Mouse (Mus musculus) ZHBTc4 (cell line): ENCODE measurements around the gene Ice1.
A peak's percentile ranks its signal among the peaks of the same experiment; 100 is the strongest.

Experiments used
- DNase-seq: peaks from one replicate; pipeline ENCODE4 v3.0.0-alpha.2; 2011; ENCODE audit warnings: low read depth, low spot score

The Ice1 gene

DNA sequence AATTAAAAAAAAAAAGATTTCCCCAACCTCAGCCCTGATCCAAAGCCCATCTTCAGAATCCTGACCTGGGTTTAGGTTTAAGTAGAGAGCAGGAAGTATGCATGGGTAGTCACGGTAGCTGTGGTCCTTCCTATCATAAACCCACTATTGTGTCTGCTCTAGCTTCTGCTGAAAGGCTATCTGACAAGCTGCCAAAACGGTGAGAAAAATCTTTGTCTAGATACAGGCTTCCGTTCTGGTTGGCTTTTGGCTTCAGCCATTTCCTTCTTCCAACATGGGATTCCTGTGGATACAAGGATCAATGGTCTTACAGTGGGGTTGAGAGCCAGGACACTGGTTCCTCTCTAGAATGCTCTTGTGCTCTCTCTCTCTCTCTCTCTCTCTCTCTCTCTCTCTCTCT, 2.2 kb upstream of the Ice1 start:
- DNase-seq = no peak

DNA sequence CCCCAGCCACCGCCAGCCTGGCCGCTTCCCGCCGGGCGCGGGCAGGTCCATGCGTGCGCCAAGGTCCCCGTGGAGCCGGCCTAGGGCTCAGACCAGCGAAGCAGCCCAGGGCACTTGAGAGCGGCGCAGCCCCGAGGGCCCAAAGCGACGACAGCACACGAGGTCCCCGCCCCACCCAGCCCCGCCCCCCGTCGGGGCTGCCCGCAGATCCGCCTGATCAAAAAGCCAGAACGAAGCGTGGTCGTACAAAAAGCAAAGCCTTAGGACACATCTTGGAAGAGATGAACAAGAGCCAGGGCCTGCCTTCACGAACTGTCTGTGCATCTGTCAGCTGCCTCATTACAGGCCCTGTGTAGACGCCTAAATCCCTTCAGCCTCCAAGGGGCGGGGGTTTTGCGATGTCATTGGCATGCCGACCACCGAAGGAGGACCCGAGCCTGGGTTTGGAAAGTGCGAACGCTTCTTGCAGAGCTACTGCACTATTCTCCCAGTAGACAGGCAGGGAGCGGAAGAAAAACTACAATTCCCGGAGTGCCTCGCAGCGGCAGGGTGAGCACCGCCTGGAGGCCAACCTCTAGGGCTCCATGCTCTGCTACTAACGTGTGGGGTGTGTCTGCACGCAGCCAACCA, 343 bp upstream of the Ice1 start:
- peak; percentile 97 for DNase-seq

DNA sequence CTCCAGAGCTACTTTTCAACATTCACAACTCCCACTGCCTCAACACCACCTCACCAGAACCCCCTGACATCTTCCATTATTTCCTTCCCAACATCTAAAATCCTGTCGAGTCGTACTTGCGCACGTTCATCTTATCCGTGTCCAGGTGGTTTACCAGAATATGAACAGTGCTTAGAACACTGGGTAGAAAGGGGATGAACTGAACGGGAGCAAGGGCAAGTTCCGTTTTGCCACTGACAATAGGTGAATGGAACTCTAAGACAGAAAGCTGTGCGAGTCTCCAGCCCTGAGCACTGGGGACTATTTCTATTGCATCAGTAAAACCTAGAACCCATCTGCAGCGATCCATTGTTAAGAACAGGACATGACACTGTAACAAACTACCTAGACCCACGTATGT, 728 bp downstream of the Ice1 start:
- peak; percentile 5 for DNase-seq

DNA sequence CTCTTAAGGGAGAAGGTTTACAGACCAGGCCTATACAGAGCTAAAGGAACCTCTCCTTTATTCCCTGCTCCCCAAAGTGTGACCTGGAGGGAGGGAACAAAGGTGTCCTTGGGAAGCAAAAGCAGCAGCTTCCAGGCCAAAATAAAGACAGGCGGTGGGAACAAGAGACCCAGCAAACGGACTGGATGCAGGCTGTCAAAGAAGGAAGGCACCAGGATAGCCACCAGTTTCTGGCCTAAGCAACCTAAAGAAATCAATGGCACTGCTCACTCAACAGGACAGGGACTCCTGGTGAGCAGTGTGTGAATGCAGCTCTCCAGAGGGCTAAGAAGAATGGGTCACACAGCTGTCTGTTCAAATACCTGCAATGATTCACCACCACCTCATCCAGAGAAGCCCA, 1.8 kb downstream of the Ice1 start:
- no peak for DNase-seq

DNA sequence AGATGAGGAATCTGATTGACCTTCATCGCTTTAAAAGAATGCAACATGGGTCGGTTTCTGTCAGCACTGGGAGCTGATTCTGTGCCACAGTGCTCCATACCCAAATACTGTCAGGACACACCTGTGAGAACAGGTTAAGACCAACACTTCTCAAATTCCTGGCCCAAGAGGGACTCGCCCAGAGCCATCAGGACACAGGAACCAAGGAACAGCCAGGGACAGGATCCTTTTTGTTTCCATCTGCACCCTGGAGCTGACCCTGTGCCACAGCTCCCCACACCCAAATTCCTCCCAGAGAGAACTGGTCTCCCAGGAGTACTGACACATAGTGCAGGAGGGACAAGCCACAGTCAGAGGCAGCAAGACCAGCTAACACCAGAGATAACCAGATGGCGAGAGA, 11.0 kb downstream of the Ice1 start:
- DNase-seq = peak; percentile 90

DNA sequence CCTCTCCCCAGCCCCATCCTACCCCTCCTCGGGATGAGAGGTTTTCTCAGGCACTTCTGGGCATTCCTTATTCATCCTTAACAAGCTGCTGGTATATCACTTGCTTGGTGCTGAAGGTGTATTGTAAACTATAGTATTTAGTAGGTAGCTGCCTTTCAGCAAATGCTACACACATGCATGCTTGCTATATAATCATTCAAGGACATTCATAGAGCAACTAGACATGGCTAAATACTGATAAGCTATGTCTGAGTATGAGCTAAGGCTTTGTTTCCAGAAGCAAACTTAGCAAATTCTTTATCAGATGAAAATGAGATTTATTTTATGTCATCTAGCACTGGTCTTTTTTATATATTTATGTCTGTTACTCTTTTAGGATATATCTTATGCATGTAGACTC, 11.8 kb downstream of the Ice1 start:
- DNase-seq = no peak

DNA sequence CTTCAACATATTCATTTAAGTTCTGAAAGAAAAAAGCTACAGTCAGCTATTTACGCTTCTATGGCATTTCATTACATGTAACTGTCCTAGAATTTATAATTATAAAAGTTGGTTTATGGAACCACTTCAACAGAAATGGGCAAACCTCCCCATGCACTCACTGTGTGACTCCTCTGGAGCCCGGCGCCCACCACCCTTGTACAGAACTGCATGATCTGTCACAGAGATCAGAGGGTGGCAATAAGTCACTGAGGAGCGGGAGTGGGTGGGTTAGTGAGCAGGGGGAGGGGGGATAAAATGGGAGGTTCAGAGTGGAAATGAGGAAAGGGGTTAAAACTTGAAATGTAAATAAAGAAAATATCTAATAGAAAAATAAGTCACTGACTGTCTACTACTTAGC, 13.0 kb downstream of the Ice1 start:
- no peak for DNase-seq

DNA sequence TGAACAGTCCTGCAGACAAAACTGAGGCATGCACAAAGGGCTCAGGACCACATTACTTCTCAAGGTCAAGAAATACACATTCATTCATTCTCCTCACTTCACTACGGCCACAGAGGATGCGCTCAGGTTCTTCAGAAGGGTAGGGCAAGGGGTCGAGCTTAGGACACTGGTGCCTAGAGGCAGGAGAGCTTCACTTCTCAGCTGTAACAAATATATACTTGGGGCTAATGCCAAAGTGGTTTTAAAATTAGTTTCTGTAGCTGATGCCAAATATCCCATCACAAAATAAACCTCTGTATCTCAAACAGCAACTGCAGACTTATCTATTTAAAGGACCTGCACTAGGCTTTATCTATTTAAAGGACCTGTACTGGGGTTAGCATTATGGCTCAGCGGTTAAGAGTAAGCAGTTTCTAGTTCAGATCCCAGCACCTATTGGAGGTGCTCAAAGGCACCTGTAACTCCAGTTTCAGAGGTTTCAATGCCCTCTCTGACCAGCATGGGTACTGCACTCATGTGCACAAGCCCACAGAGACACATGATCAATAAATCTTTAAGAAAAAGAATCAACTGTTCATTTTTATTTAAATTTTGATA, 14.9 kb downstream of the Ice1 start:
- DNase-seq = peak; percentile 25

DNA sequence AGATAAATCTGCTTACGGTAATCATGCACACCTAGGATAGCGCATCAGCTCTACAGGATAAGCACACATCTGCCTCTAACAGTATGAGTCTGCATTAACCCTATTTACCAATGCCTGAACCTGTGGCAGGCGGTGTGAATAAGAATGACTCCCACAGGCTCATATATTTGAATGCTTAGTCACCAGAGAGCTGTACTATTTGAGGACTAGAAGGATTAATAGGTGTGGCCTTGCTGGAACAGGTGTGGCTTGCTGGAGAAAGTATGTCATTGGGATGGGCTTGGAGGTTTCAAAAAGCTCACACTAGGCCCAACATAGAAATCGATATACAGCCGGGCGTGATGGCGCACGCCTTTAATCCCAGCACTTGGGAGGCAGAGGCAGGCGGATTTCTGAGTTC, 15.9 kb downstream of the Ice1 start:
- DNase-seq = peak; percentile 49

DNA sequence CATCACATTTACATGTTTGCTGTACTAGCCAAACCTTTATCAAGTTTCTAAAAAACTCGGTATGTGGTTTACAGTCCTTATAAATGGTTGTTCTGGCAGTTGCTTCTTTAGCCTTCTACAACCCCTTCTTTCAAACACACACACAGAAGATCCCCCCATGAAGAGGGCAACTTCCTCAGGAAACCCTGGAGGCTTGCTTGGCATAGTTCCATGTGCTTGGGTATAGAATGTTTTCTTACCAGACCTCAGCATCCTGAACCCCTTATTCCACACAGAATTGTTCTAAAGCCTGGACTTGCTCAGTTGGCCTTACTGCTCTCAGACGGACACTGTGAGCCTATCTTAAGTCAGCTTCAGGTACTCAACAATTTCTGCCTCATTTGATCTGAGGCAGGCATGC, 24.6 kb downstream of the Ice1 start:
- no peak for DNase-seq

DNA sequence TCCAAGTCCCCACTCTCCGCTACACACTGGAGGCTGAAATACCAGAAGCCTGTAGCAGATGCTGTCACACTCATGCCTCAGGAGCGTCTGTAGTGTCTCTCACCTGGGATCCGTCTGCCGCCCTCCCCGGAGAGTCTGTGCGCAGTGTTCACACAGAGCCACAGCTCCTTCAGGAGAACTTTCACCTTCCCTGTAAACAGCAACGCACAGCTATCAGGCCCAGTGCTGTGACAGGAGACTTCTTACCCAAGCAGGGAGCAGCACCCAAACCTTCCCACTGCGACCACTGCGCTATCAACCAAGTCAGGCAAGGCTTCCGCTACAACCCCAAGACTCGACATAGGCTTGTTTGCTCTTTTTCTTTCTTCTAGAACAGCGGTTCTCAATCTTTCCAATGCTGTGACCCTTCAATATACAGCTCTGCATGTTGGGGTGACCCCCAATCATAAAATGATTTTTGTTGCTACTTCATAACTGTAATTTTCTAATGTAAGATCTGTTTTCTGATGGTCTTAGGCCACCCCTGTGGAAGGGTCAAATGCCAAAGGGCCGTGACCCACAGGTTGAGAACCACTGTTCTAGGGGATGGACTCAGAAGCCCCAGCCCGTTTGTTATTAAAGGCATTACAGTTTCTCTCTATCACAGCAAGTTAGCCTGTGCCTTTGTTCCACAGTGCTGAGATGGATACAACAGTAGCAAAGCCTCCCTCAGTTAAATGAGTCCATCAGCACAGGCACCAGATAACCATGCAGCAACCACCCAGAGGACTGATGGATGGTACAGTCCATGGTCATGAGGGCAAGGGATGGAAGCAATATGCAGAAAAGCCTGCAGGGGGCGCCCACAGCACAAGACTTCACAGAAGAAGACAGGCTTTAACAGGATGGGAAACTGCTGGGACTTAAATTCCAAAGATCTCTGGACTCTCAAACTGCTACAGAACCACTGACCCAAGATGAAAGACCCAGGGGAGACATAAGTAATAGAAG, 26.7 kb downstream of the Ice1 start:
- peak; percentile 79 for DNase-seq

DNA sequence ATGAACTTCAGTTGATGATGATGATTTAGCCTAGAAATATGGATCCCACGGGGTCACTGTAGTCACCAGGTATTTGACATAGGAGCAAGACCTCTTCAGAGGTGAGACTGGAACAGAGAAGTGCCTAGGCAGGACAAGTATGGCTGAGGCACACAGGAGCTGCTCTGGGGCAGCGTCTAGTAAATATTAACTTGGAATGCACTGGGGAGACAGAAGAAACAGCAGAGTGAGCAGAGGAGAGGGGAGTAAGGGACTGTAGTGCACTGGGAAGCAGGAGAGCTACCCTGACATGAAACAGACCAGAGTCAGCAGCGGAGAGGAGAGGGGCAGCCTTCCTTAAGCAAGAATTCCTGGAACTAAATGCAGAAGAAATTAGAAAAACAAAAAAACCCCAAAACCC, 27.8 kb downstream of the Ice1 start:
- no peak for DNase-seq

DNA sequence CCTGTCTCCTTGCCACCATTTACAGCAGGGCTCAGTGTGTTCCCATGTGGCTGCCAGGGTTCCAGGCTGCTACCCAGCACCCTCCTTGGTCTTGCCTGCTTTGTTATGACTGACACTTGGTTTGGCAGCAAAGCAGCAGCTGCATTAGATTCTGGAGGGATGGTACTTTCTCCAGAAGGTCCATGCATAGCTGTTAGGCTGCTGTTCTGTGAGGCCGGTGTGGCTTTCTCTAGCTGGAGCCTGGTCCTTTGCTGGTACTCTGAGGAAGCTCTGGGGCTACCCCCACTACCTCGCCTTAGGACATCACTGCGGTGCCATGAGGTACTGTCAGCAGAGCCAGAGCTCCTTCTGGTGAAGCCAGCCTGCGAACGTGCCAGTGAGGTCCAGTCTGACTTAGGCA, 32.1 kb downstream of the Ice1 start:
- no peak for DNase-seq

DNA sequence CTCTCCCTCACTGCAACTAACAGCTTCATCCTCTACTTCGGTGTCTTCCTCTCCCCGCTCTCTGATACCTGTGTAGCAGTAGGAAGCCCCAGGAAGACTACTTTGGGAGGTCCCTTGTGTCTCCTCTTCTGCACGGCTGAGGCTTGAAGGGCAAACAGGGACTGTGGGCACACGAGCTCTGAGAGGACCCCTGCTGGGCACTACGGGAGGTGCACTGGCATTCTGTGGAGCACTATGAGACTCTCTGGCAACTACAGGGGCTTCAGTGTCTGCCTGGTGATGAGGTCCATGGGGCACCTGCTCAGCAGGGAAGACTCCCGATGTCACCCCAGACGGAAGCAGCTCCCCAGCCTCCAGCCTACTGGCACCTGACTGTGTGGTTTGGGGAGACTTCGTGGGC, 32.7 kb downstream of the Ice1 start:
- peak; percentile 52 for DNase-seq

DNA sequence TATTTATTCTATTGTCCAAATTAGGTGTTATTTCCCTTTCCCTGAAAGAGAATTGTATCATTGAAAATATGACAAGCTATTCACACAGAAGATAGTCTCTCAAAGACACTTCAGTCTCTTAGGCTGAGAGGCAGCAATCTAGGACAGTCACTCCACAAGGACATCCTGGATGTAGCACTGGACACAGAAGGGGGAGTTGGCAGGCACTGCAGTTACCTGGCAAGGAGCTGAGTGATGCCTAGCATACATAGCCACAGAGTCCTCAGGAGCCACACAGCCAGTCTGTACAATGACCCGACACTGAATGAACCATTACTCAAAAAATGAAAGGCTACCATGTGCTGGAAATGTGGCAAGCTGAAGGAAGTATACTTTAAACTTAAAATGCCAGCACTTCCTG, 35.9 kb downstream of the Ice1 start:
- DNase-seq = no peak

DNA sequence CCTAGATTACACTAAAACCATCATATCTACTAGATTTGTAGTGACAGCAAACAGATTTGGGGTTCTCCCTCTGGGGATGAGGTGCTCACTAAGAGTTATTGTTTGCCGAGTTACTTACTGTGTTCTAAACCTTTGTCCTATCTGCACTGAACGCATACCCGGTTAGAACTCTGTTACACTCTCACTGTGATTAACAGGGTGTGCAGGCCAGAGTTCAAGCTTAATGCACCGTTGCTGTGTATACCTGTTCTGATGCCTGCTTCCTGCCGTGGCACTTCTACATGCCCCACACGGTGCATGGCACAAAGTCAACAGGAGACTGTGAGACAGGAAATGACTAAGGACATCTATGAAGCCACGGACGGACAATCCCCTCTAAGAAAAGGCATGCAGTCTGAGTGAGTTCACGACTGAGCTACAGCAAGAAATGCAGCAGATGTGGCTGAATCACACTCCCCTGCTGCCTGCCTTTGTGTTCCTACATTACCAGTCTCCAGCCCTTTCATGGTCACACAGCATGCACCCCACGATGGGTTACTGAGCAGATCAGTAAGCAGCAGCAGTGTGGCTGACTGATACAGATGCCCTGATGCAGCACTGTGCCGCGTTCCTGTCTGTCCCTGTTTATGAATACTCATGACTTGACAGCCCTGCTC, 37.3 kb downstream of the Ice1 start:
- no peak for DNase-seq

DNA sequence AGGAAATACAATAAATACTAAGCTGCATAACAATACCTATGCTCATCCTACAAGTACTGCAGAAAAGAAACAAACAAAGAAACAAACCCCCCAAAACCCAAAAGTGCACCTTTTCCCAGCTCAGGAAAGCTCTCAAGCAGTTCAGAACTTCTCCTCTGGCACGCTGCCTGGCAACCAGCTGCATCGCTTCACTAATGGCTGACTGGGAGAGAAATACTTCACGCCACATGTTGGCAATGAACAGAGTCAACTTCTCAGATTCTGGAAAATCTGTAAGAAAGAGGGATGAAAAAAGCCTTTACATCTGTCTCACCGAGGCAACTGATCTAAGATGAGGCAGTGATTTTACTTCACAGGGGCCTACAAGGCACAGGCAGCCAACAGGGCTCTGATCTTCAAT, 38.5 kb downstream of the Ice1 start:
- no peak for DNase-seq

DNA sequence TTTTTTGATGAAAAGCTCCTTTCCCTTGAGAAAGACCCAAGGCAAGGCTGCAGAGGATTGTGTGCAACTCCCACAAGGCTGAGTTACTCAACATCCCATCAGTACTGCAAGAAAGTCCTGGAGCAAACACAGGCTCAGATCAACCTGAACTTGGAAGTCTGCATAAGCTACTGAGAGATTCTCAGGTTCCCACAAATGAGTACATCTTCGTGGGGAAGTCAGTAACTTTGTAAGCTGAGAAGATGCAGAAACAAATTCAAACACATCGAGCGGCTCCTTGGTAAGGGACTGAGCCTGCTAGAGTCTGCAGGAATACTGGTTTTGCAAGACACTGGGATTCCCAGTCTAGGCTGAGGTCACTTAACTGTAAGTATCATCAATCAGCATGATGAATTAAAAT, 40.5 kb downstream of the Ice1 start:
- no peak for DNase-seq

DNA sequence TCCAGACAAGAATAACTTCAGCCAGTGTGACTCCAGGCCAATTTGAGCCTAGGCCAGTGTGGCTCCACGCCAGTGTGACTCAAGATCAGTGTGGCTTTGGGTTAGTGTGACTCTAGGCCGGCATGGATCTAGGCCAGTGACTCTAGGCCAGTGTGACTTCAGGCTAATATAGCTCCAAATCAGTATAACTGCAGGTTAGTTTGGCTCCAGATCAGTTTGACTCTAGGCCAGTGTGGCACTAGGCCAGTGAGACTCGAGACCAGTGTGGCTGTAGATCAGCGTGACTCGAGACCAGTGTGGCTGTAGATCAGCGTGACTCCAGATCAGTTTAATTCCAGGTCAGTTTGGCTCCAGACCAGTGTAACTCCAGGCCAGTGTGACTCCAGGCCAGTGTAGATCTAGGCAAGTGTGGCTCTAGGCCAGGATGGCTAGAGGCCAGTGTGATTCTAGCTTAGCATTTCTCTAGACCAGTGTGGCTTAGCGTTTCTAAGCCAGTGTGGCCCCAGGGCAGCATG, 47.1 kb downstream of the Ice1 start:
- no peak for DNase-seq

DNA sequence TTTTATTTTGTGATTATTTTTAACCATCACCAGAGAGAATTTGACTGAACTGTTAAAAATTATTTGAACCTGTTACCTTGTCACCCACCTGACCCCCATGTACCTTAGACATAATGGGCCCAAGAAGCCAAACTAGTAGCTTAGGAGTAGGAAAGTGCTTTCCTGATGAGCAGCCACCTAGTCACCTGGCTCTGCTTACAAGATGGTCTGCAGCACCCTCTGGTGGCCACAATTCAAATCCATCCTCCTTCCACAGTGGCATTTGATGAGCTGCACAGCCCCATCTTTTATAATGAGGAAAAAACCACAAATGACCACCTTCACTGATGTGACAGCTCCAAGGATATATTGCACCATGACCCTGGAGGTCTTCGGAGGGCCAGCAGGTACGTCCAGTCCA, 50.5 kb downstream of the Ice1 start:
- peak; percentile 70 for DNase-seq

DNA sequence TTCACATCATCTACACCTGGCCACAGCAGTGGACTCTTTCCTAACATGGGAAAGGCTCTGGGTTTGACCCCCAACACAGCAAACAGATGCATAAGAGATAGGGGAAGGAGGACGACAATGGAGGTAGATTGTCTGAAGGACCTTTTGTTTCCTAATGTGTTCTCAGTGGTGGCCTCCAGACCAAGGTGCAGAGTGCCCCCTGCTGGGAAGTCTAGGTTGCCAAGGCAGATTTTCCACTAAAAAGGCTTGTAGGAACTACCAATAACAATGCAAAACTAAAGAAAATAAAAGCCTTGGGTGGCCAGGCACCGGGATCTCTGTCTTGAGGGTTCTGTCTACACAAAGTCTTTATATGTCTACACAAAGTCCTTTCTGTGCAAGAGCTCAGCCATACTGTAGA, 54.9 kb downstream of the Ice1 start:
- peak; percentile 52 for DNase-seq

DNA sequence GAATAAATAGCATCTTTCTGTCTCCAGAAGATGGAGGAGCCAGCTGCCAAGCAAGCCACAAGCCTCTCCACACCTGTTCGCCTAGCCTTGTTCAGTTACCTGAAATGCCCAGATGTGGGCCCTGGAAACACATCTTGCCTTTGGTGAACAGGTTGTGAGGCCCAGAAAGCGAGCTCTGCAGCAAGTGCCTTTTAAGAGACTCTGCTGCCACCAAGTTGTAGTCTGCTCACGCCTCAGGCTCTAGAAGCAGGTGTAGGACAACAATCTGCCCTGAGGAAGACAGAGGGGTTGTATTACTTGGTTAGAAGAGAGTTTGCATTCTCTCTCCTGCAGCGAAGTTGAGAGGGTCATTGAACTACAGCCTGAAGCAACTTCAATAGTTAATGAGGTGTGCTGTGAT, 55.9 kb downstream of the Ice1 start:
- no peak for DNase-seq
